Mouse (Mus musculus) kidney, embryonic 15.5 days (tissue): Measurements from ENCODE around the gene Spib. TPM values are rescaled to one million over a fixed set of nuclear protein-coding genes. Genes with fewer than 3 reads are reported as not detected.

Experiments
- ATAC-seq: fragments of 200-750 bp; cut with Nextera tagmentation; replicated peaks from 2 replicates; pipeline ENCODE4 v1.8.0; 2017; ENCODE audit warnings: moderate TSS enrichment; ENCODE audit not compliant: low FRiP score
- H3K27ac ChIP-seq: fragments of 300-500 bp; sonication (generic); 2 replicates; pipeline ENCODE4 v1.5.1; 2015; ENCODE audit warnings: mild to moderate bottlenecking, inconsistent platforms
- H3K27me3 ChIP-seq: fragments of 300-500 bp; sonication (generic); 2 replicates; pipeline ENCODE4 v1.6.1; 2015; ENCODE audit warnings: inconsistent platforms
- H3K36me3 ChIP-seq: fragments of 300-500 bp; sonication (generic); 2 replicates; pipeline ENCODE4 v1.6.1; 2015; ENCODE audit warnings: inconsistent platforms
- H3K4me1 ChIP-seq: fragments of 300-500 bp; sonication (generic); 2 replicates; pipeline ENCODE4 v1.6.1; 2015; ENCODE audit warnings: inconsistent platforms
- H3K4me2 ChIP-seq: fragments of 300-500 bp; sonication (generic); 2 replicates; pipeline ENCODE4 v1.6.1; 2015; ENCODE audit warnings: moderate library complexity, mild to moderate bottlenecking, inconsistent platforms
- H3K4me3 ChIP-seq: fragments of 300-500 bp; sonication (generic); replicated peaks from 2 replicates; pipeline ENCODE4 v1.5.1; 2015; ENCODE audit warnings: mild to moderate bottlenecking, inconsistent platforms
- H3K9ac ChIP-seq: fragments of 300-500 bp; sonication (generic); 2 replicates; pipeline ENCODE4 v1.6.1; 2015; ENCODE audit warnings: mild to moderate bottlenecking, inconsistent platforms
- H3K9me3 ChIP-seq: fragments of 300-500 bp; sonication (generic); replicated peaks from 2 replicates; pipeline ENCODE4 v1.6.1; 2016; ENCODE audit warnings: inconsistent platforms
- WGBS: fragments of 180-500 bp; shearing (Covaris S2); methylation state at CpG from one replicate; pipeline ENCODE4 v1.1.7; 2015; ENCODE audit warnings: mixed read lengths; 5-methylcytosine and 5-hydroxymethylcytosine counted together
- polyA plus RNA-seq: library from polyadenylated mRNA; unstranded; fragments of >200 nt; fragmentation: Nextera tagmentation; extraction: Ambion mirVana; gene quantifications from 2 replicates; pipeline ENCODE4 v1.2.1, GENCODE M21; 2015

Spib gene
- polyA plus RNA-seq, result 0.16 TPM in 1 of 2 replicates, not detected in the other

DNA sequence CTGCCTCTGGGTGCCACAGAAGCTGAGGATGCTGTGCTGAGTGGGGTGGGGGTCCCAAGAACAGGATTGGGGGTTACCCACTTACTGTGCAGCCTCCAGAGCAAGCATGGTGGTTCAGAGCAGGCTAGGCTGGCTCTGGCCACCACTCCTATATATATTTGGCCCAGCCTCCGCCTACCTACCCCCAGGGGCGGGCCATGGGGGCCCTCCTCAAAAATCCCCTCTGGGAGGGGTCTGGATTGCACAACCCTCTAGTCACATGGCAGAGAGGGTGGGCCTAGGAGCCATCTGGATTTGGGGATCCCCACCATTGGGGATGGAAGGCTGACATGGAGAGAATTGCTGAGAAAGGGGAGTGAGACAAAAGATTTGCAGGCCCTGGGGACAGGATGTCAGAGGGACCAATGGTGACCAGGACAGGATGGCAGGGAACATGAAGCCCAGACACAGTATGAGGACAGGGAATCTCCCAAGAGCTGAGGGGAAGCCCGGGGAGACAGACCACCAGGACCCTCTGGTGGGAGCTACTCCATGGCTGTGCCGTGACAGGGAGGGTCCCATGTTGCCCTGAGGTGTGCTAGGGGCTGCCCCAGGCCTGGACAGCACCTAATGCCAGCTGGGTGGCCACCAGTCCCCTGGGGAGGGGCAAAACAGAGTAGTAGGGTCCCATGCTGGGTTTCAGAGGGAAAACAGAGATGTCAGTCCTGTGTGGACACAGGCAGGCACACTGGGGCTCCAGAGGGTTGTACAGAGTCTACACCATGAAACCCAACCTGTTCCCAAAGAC lies at the start of gene Spib:
Gene Spib (minus strand): TSS at position 126 of the 787 bp plus-strand sequence.
- Histone ChIP-seq H3K27me3 (peaks cover 15% of the 10 kb centered on the region), H3K9ac (no peak within 1 kb of the TSS), H3K4me2 (no peak within 1 kb of the TSS), H3K4me3 (no peak within 1 kb of the TSS), H3K36me3 (peaks cover 49% of the 10 kb centered on the region), H3K27ac (no peak within 1 kb of the TSS), H3K4me1 (peaks cover 12% of the 10 kb centered on the region), H3K9me3 (no peaks in the 10 kb centered on the region)
- 78% methylated on average over 4 of the region's 4 CpGs for WGBS
- ATAC-seq, result no peak

DNA sequence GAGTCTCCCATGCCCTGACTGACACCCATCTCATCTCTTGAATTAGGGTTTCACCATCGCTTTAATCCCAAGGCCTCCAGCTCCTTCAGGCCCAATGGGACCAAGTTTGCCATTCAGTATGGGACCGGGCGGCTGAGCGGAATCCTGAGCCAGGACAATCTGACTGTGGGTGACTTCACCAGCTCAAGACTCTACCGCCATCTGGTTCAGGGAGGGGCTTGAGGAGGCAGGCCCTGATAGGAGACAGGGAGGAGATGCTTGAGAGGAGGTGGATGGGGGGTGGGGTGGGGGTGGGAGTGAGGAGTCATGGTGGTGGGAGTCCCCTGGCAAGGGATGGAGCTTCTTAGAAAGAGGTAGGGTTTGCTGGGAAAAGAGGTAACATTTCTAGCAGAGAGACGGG lies 49.8 kb upstream of the Spib start:
- no peaks in the 10 kb centered on the region for H3K36me3 ChIP-seq
- no peak overlapping the region for H3K9ac ChIP-seq
- no peak overlapping the region for H3K27ac ChIP-seq
- peaks cover 37% of the 10 kb centered on the region for H3K27me3 ChIP-seq
- no peaks in the 10 kb centered on the region for H3K9me3 ChIP-seq
- peaks cover 3% of the 10 kb centered on the region for H3K4me1 ChIP-seq
- H3K4me2 ChIP-seq, result no peak overlapping the region
- WGBS, result 79% methylated on average over 6 of the region's 6 CpGs
- ATAC-seq, result no peak
- no peak overlapping the region for H3K4me3 ChIP-seq

DNA sequence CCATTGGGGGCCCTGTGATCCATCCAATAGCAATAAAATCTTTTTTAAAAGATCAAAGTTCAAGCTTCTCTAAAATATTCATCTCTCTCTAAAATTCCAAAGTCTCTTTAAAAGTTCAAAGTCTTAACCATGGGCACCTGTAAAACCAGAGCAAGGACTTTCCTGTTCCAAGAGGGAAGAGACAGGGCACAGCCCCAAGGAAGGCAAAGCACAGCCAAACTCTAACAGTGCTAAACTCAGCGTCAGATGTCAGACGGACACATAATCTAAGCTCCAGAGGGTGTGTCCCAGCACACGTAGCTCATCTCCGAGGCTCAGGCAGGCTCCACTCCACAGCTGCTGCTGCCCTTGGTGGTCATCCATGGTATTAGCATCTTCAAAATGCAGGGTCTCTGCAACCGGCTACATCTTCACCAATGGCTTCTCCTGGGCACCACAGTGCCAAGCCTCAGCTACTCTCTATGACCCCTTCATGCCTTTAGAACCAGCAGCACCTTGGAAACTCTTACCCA lies 44.5 kb upstream of the Spib start:
- Histone ChIP-seq H3K27ac (no peak overlapping the region), H3K4me3 (no peak overlapping the region), H3K27me3 (0 out of 2 replicates have a peak, but pooled peaks cover 9% of the 10 kb centered on the region), H3K9ac (no peak overlapping the region), H3K4me1 (peaks cover 4% of the 10 kb centered on the region; the same call in 1 of the 2 replicates), H3K36me3 (no peaks in the 10 kb centered on the region), H3K9me3 (no peaks in the 10 kb centered on the region), H3K4me2 (no peak overlapping the region)
- WGBS, result 50% methylated on average over 5 of the region's 5 CpGs
- no peak for ATAC-seq

DNA sequence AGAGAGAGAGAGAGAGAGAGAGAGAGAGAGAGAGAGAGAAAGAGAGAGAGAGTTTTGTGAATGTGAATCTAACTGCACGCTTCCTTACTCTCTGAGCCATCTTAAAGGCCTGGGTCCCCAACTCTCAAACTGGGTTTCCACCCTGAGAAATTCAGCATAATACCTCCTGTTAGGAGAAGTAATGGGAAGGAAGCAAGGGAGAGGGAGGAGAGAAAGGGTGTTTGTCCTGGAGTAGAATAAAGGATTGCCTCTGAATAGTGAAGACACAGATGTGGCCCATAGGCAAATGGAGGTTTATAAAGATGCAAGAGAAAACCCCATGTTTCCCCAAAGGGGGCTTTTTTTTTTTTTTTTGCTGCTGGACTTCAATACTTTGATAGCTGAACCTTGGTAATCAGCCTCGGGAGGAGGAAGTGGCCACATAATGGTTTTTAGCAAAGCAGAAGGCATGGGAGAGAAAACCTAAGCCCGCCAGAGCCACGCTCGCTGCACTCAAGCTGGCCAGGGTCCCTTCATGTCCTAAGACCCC lies 41.1 kb upstream of the Spib start:
- no peaks in the 10 kb centered on the region for H3K9me3 ChIP-seq
- no peak overlapping the region for H3K9ac ChIP-seq
- no peak overlapping the region for H3K27ac ChIP-seq
- ATAC-seq, result no peak
- no peak overlapping the region for H3K4me3 ChIP-seq
- H3K4me2 ChIP-seq, result 0 out of 2 replicates have a peak overlapping the region, but pooled peaks have one; percentile 0
- 73% methylated on average over 5 of the region's 5 CpGs for WGBS
- H3K4me1 ChIP-seq, result peaks cover 4% of the 10 kb centered on the region; the same call in 1 of the 2 replicates
- H3K36me3 ChIP-seq, result no peaks in the 10 kb centered on the region
- H3K27me3 ChIP-seq, result peaks cover 10% of the 10 kb centered on the region

DNA sequence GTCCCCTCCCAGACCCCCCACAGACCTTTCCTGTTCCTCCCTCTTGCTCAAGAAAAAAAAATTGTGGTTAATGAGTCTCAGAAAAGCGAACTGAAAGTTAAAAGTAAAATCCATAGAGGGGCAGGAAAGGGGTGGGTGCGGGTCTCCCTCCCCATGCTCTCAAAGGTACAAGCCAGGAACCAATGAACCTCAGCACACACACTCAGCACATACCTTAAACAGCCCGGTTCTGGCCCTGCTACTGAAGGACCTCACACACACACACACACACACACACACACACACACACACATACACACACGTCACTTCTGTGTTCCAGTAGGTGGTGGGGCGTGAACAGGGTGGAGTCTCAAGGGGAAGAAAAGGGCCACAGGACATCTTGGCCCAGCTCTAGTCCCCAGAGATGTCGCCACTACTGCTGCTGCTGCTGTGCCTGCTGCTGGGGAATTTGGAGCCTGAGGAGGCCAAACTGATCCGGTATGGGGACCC lies 40.4 kb upstream of the Spib start, which contains the start of gene Napsa:
Gene Napsa (plus strand): TSS at position 168 of the 489 bp plus-strand sequence.
- H3K4me3 ChIP-seq, result no peak within 1 kb of the TSS
- peak; percentile 84 for ATAC-seq
- peaks cover 4% of the 10 kb centered on the region; the same call in 1 of the 2 replicates for H3K4me1 ChIP-seq
- H3K9me3 ChIP-seq, result no peaks in the 10 kb centered on the region
- peaks cover 10% of the 10 kb centered on the region for H3K27me3 ChIP-seq
- no peaks in the 10 kb centered on the region for H3K36me3 ChIP-seq
- H3K9ac ChIP-seq, result no peak within 1 kb of the TSS
- 0 out of 2 replicates have a peak within 1 kb of the TSS, but pooled peaks have one; percentile 15 for H3K27ac ChIP-seq
- 34% methylated on average over 7 of the region's 7 CpGs for WGBS
- 0 out of 2 replicates have a peak within 1 kb of the TSS, but pooled peaks have one; percentile 0 for H3K4me2 ChIP-seq

DNA sequence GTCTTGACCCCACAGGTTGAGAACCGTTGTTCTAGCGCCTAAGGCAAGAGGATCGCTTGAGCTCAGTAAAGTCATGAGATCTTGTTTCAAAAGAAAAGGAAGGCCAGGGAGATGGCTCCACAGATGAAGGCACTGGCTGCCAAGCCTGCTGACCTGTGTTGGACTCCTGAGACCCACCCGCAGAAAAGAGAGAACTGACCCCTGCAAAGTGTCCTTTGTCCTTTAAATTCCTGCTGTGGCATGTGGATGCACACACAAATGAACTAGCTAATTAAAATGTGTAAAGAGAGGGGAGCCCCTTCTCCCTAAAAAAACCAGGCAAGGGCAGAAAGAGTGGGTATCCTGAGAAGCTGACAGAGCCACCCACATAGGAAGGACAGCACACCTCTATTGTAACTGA lies 39.9 kb upstream of the Spib start:
- ATAC-seq, result no peak
- no peaks in the 10 kb centered on the region for H3K36me3 ChIP-seq
- 0 out of 2 replicates have a peak overlapping the region, but pooled peaks have one; percentile 15 for H3K27ac ChIP-seq
- H3K4me1 ChIP-seq, result peaks cover 4% of the 10 kb centered on the region; the same call in 1 of the 2 replicates
- H3K4me2 ChIP-seq, result no peak overlapping the region
- 37% methylated on average over 4 of the region's 4 CpGs for WGBS
- no peak overlapping the region for H3K4me3 ChIP-seq
- H3K9me3 ChIP-seq, result no peaks in the 10 kb centered on the region
- H3K27me3 ChIP-seq, result peaks cover 10% of the 10 kb centered on the region
- no peak overlapping the region for H3K9ac ChIP-seq

DNA sequence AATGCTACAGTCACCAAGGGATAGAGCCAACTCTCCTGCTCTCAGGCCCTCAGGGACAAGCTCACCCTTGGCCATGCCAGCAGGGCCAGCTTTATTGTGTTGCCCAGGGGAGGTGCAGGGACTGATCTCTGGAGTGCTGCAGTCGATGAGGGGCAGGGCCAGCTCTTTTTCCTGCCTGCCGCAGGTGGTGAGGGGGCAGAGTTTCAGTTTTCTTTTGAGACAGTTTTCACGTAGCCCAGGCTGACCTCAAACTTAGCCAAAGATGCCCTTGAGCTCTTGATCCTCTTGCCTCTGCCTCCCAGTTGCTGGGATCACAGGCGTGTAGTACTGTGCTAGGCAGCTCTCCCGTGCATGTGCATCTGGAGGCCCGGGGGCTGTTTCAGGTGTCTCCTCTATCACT lies 39.1 kb upstream of the Spib start:
- no peak overlapping the region for H3K9ac ChIP-seq
- no peak overlapping the region for H3K4me3 ChIP-seq
- no peaks in the 10 kb centered on the region for H3K36me3 ChIP-seq
- ATAC-seq, result no peak
- H3K27me3 ChIP-seq, result peaks cover 10% of the 10 kb centered on the region
- no peaks in the 10 kb centered on the region for H3K9me3 ChIP-seq
- H3K4me2 ChIP-seq, result no peak overlapping the region
- H3K27ac ChIP-seq, result 0 out of 2 replicates have a peak overlapping the region, but pooled peaks have one; percentile 15
- WGBS, result 87% methylated on average over 6 of the region's 6 CpGs
- H3K4me1 ChIP-seq, result peaks cover 4% of the 10 kb centered on the region; the same call in 1 of the 2 replicates

DNA sequence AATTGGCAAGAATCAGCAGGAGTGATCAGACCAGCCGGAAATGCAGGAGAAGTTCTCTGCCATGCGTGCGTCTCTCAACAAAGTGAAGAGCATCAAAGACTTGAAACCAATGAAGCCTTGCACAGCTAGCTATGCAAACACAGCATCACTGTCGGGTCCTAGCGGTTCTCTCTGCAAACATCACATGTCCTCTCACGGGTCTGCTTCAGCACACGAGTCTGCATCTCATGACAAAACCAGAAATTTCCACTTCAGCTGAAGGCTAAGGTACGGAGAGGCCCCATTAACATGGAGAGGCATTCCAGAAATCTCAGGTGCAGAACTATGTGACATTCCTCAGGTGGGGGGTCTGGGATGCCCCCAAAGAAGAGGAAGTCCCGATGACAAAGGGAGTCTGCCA lies 36.9 kb upstream of the Spib start:
- Histone ChIP-seq H3K27ac (no peak overlapping the region), H3K9me3 (no peaks in the 10 kb centered on the region), H3K4me3 (no peak overlapping the region), H3K27me3 (peaks cover 10% of the 10 kb centered on the region), H3K4me2 (no peak overlapping the region), H3K9ac (no peak overlapping the region), H3K4me1 (peaks cover 4% of the 10 kb centered on the region; the same call in 1 of the 2 replicates), H3K36me3 (no peaks in the 10 kb centered on the region)
- ATAC-seq, result no peak
- WGBS, result 68% methylated on average over 9 of the region's 9 CpGs

DNA sequence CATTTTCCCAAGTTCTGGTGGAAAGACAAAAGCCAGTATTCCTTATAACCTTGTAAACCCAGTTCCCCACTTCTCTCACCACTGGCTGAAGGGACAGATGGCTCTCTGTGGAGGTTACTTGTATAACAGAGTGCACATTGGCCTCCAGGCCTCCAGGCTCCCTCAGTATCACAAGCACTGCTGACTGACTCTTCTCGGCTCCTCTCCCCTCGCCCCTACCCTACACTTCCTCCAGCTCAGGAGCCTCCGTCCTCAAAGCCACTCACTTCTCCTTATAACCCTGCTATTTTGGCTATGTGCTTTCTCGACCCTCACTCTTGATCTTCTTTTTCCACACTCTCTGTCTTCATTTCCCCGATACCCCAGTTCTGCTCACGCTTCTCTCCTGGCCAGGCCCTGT lies 33.5 kb upstream of the Spib start:
- no peak overlapping the region for H3K4me3 ChIP-seq
- no peaks in the 10 kb centered on the region for H3K36me3 ChIP-seq
- H3K27me3 ChIP-seq, result peaks cover 14% of the 10 kb centered on the region
- ATAC-seq, result no peak
- no peaks in the 10 kb centered on the region for H3K9me3 ChIP-seq
- 73% methylated on average over 6 of the region's 6 CpGs for WGBS
- H3K9ac ChIP-seq, result no peak overlapping the region
- no peak overlapping the region for H3K4me2 ChIP-seq
- no peaks in the 10 kb centered on the region for H3K4me1 ChIP-seq
- no peak overlapping the region for H3K27ac ChIP-seq

DNA sequence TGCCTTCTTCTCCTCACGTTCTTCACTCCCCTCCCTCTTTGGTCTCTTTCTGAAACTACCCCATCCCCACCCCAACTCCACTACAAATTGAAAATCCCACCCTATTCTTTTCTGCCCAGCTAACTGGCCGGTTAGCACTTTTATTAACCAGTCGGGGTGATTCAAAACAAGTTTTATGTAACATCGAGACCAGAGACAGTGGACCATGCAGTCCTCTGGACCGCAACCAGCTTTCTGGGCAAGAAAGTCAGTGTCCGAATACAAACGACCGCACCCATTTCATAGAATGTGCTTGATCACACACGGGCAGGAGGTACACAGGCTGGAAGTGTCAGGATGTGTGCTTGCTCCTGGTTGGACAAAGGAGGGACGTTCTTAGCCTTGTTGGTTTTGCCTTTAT lies 32.6 kb upstream of the Spib start:
- H3K4me1 ChIP-seq, result no peaks in the 10 kb centered on the region
- H3K4me3 ChIP-seq, result no peak overlapping the region
- no peaks in the 10 kb centered on the region for H3K9me3 ChIP-seq
- H3K4me2 ChIP-seq, result no peak overlapping the region
- ATAC-seq, result no peak
- H3K36me3 ChIP-seq, result no peaks in the 10 kb centered on the region
- H3K27me3 ChIP-seq, result peaks cover 12% of the 10 kb centered on the region
- no peak overlapping the region for H3K9ac ChIP-seq
- no peak overlapping the region for H3K27ac ChIP-seq
- 76% methylated on average over 10 of the region's 10 CpGs for WGBS

DNA sequence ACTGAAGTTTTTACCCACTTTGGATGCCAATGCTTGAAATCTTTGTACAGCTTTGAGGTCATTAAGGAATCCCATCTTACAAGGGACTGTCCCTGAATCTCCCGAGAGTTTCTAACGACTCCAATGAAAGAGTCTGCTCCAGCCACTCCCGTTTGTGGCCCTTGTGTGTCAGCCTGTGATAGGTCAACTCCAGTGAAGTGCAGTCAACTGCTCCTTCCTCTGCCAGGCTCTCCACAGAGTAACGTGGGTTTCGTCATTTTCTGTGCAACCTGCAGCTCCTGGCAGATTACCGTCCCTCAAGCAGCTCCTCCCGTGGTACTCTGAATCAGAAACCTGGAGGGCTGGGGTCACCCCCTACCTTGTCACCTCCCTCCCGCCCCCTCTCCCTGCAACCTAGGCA lies 31.4 kb upstream of the Spib start:
- Histone ChIP-seq H3K4me1 (no peaks in the 10 kb centered on the region), H3K27me3 (peaks cover 4% of the 10 kb centered on the region; the same call in 1 of the 2 replicates), H3K27ac (no peak overlapping the region), H3K36me3 (no peaks in the 10 kb centered on the region), H3K9me3 (no peaks in the 10 kb centered on the region), H3K4me2 (no peak overlapping the region), H3K9ac (no peak overlapping the region), H3K4me3 (no peak overlapping the region)
- ATAC-seq, result no peak
- 38% methylated on average over 8 of the region's 8 CpGs for WGBS
